Mouse (Mus musculus) heart, adult 10 weeks (tissue): ENCODE measurements around the gene Arl10. TPM values are rescaled to one million over a fixed set of nuclear protein-coding genes. Genes with fewer than 3 reads are reported as not detected.

Experiments used
- polyA plus RNA-seq: library from polyadenylated mRNA; stranded (reverse); fragments of 350-450 nt; fragmentation: Illumina TruSeq; extraction: RNeasy Lipid Tissue Mini Kit (QIAGEN cat#74804); gene quantifications from one replicate; pipeline ENCODE4 v1.2.3, GENCODE M21; 2014; ENCODE audit warnings: low read depth, low replicate concordance

The Arl10 gene
- polyA plus RNA-seq = 6.3 TPM

GRCm38 (mm10) chr13:54574854-54575481 is at the start of gene Arl10:
TSS of gene Arl10 (plus strand) at chr13:54575015.

DNA sequence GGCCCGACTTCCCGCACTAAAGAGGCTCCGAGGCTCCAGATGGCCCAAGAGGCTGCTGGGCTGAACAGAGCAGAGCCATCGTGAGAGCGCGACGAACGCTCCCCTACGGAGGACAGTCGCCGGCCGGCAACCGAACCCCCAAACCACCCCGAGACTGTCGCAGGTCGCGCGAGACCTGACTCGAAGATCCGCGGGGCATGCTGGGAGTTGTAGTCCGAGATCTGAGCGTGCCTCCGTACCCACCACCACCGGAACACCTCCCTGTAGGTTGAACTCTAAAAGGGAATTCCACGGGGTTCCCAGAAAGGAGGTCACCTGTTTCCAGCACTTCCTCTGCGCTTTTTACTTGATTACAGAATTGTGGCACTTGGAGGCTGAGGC is 9.6 kb upstream of the Arl10 start, which contains the start of gene 4833439L19Rik:
Gene 4833439L19Rik, minus strand, starts transcription at position 235 of the 381 bp plus-strand sequence.

GRCm38 (mm10) chr13:54589996-54590951 is 15.5 kb downstream of the Arl10 start, which contains the start of the genes Nop16 and Higd2a:
TSS of gene Nop16 (minus strand) at chr13:54590090.
TSS of gene Higd2a (plus strand) at chr13:54590207.

DNA sequence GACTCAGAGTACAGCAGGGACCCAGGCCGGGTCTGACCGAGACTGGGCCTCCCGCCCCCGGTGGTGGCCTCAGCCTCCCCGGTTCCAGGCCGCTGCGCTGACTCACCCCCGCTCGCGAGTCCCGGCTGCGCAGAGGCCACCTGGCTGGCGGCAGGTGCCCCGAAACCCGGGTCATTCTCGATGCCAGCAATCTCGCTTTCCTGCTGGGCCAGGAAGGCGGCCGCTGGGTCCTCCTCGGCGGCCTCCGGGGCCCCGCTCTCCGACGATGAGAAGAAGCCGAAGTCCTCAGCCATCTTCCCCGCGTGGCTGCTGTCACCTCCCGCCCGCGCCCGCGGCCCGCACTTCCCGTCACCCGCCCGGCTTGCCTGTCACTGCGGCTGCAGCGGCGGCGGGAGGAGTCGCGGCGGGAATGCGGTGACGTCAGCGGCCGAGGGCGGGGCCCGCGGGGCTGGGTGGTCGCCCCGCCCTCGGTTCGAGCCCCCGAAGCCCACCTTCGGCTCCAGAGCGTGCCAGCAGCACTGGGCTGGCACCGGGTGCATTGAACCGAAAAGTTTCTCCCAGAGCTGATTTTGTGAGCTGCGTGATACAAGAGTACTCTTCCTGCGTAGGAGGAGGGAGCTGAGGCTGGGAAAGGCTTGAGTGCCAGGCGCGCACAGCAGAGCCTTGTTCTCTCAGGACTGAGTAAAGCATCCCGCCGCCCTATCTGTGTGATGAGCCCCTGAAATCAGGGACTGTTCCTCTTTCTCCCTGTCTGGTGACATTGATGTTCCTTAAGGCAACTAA is 36.3 kb downstream of the Arl10 start, which contains the start of gene Cltb:
Gene Cltb, minus strand, starts transcription at position 373 of the 783 bp plus-strand sequence.

GRCm38 (mm10) chr13:54621155-54621932 is 46.5 kb downstream of the Arl10 start, which contains the start of gene Faf2:
TSS of gene Faf2 (plus strand) at chr13:54621784.

Other genes with a start within 250 kb of the Arl10 start
- gene Cplx2, start 203.7 kb upstream of the Arl10 start, polyA plus RNA-seq = 2.0 TPM
- 16.4 TPM for gene Thoc3, start 106.2 kb upstream of the Arl10 start, polyA plus RNA-seq
- gene Simc1, start 71.2 kb upstream of the Arl10 start, polyA plus RNA-seq = 3.4 TPM
- gene 4833439L19Rik, start 9.6 kb upstream of the Arl10 start, polyA plus RNA-seq = 111 TPM
- 21.3 TPM for gene Nop16, start 15.1 kb downstream of the Arl10 start, polyA plus RNA-seq
- gene Higd2a, start 15.2 kb downstream of the Arl10 start, polyA plus RNA-seq = 199 TPM
- gene Cltb, start 36.3 kb downstream of the Arl10 start, polyA plus RNA-seq = 65.5 TPM
- gene Faf2, start 46.8 kb downstream of the Arl10 start, polyA plus RNA-seq = 15.1 TPM
- 37.2 TPM for gene Rnf44, start 118.9 kb downstream of the Arl10 start, polyA plus RNA-seq
- not detected for gene Cdhr2, start 126.4 kb downstream of the Arl10 start, polyA plus RNA-seq
- gene Gprin1, start 174.9 kb downstream of the Arl10 start, polyA plus RNA-seq = not detected
- not detected for gene Sncb, start 191.6 kb downstream of the Arl10 start, polyA plus RNA-seq
- gene Eif4e1b, start 209.0 kb downstream of the Arl10 start, polyA plus RNA-seq = not detected
- gene Tspan17, start 214.4 kb downstream of the Arl10 start, polyA plus RNA-seq = 11.7 TPM